Mouse (Mus musculus) erythroid progenitor cell, adult 5-6 weeks (primary cell): ENCODE results near the gene Gm17359. TPM values are rescaled to one million over a fixed set of nuclear protein-coding genes. Genes with fewer than 3 reads are reported as not detected.

Experiments
- ATAC-seq: replicated peaks from 2 replicates; pipeline ENCODE4 v1.8.0; 2016; ENCODE audit warnings: moderate number of reproducible peaks, mild to moderate bottlenecking, moderate TSS enrichment, inconsistent platforms; ENCODE audit not compliant: poor library complexity, low FRiP score, severe bottlenecking
- total RNA-seq, 2 experiments: library from RNA; stranded (forward) in 1 of 2; stranded (reverse) in 1 of 2; fragments of 150-400 nt in 1 of 2; fragments of 186-747, 209-891 nt in 1 of 2; gene quantifications; 2 replicates each; pipeline versions ENCODE4 v1.2.3 to v1.2.4; 2015 to 2017; ENCODE audit warnings: low replicate concordance in 2 of 2

The Gm17359 gene
- total RNA-seq, 2 experiments from 2014 or later: not detected

GRCm38 (mm10) chr3:79342961-79343735, 6.7 kb downstream of the Gm17359 start:
- ATAC-seq: no peak

DNA sequence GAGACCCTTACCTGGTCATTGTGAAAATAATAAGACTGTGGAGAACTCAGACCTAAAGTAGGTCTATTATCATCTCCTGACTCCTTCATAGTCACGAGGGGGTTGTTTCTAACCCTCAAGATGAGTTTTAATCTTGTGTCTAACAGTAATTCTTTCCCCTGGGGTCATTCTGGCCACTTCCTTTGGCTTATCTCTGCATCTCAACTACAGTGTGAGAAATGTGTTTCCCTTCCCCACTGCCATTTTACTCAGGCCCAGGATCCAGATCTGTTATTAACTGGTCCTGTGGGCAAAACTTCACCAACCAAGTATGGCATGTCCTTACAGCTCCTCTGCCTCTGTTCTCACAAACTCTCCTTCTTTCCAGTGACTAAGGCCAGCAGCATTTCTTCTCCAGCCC, 12.8 kb downstream of the Gm17359 start:
- ATAC-seq: no peak

- no peak for ATAC-seq
Measured at GRCm38 (mm10) chr3:79358721-79359120, 22.3 kb downstream of the Gm17359 start.

DNA sequence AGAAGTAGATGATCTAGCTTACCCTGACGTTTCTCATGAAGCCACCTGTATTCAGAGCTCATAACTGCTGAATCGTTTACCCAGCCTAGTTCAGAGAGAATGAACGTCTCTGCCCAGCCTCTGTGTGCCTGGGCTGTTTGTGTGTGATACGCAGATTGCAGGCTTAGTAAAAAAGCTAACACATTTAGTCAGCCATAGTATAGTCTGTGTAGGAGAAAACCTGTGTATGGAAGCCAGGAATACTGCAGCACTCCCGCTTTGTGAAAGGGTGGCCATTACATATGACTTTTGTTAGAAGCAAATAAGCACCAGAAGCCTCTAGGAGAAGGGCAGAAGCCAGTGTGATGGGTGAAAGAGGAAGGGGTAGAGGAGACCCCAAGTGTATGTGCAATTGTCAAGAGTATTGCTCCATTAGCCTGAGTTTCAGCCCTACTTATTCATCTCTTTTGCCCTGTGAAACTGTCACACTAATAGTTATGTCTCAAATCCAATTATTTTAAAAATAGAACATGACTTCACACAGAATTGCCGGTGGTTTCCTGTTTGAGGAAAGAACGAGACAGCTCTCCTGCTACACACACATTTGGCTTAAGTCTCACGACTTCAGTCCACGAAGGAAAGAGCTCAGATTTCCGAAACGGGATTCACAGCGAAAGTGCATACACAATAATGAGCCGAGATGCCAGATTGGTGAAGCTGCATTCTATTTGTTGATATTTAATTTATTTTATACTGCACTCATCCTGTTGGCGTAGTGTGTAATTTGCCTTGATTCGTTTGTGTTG, 24.0 kb downstream of the Gm17359 start:
- ATAC-seq: no peak

GRCm38 (mm10) chr3:79366098-79366497, 29.6 kb downstream of the Gm17359 start:
- no peak for ATAC-seq

DNA sequence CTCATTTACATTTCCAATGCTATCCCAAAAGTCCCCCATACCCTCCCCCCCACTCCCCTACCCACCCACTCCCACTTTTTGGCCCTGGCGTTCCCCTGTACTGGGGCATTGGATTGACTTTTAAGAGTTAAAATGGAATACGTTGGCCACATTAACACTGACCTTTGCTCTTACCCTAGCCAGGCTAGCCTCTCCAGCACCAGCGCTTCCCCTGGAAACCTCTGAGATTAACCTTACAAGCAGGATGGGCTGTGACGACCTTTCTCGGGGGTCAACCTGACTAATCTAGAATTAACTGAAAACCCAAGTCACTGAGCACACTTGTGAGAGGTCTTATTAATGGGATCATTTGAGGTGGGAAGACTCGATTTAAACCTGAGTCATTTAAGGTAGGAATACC, 31.8 kb downstream of the Gm17359 start:
- no peak for ATAC-seq

DNA sequence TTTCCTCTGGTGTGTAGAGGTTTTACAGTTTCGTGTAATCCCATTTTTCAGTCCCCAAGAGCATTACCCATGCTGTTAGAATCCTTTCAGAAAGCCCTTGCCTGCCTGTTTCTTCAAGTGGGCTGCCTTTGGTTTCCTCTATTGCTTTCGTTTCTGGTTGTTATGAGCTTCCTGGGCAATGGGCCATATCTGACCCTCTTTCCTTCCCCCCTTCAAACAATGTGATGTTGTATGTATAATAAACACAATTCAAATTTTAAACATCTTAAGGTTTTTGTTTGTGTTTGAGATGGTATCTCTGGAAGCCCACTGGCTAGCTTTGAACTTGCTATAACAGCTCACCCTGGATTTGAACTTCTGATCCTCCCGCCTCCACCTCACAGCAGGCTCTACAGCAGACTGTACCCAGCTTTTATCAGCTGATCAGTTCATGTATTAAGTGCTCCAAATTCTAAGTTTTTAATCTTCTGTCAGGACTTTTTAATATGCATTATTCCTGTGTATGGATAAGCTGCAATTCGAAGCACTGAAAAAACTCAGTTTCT, 34.0 kb downstream of the Gm17359 start:
- no peak for ATAC-seq

GRCm38 (mm10) chr3:79371506-79372195, 35.2 kb downstream of the Gm17359 start:
- ATAC-seq: no peak

DNA sequence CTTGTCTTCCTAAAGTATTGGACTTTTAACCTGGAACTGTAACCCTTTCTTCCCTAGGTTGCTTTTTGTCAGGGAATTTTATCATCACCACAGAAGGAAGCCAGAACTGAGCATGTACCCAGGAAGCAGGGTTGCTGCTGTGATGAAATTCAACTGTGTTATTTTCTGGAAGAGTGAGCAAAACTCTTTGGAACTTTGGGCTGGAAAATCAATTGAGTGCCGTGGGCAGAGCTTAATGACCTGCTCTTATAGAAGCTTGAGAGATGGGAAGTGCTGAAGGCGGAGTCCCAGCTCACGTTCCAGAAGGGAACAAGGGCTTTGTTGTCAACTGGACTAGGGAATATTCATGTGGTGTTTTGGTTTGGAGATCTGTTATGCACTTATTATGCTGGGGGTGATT, 37.5 kb downstream of the Gm17359 start:
- no peak for ATAC-seq

GRCm38 (mm10) chr3:79378086-79378485, 41.6 kb downstream of the Gm17359 start:
- no peak for ATAC-seq

- no peak for ATAC-seq
Measured at GRCm38 (mm10) chr3:79379255-79379836, 42.9 kb downstream of the Gm17359 start.

GRCm38 (mm10) chr3:79379873-79380595, 43.6 kb downstream of the Gm17359 start:
- no peak for ATAC-seq

DNA sequence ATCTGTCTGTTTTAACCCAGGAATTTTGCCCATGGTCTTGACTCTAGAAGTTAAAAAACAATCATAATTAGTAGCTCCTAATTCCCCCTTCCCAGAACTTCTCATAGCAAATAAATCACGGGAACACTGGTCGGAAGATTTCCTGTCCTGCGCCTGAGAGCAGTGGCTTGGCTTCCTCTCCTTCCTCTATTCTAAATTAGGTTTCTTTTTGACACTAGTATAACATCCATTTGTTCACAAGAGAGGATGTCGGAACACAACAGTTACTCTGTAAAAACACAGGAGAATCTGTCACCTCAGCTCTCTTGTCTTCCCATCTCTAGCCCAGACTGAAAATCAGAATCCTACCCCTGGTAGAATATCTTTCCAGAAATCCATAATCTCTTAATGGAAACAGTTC, 44.9 kb downstream of the Gm17359 start:
- no peak for ATAC-seq

- no peak for ATAC-seq
Measured at GRCm38 (mm10) chr3:79385434-79386029, 49.1 kb downstream of the Gm17359 start.

DNA sequence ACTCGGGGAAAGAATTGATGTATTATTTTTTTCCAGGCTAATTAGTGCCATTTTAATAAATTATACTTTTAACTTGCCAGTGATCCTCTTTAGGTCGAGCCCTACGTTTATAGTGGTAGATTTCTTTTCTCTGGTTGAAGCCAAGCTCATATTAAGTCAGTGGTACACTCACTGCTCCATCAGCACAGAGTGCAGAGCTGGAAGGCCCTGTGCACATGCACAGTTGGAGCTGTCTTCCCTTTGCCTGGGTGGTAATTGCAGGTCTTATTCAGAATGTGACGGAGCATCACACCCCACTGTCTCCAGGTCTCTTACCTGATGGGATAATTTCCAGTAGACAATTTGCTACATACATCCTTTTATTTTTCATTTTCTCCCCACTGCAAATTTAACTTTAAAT, 52.6 kb downstream of the Gm17359 start:
- ATAC-seq: no peak

DNA sequence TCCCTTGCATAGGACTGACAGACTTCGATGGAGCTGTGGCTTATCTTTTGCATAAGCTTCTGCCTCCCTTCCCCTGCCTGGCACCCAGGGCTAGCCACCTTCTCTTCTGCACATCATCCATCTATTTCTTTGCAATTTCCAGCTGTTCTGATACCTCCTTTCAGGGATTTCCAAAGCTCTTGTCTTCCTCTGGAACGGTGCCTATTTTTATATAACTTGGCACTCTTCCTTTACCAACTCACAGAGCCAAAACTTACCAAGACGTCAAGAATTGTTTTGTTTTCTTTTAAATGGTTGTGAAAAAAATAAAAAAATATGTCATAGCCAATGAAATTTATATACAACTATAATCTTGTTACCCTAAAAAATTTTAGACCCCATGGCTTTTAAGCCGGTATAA, 64.1 kb downstream of the Gm17359 start:
- no peak for ATAC-seq

DNA sequence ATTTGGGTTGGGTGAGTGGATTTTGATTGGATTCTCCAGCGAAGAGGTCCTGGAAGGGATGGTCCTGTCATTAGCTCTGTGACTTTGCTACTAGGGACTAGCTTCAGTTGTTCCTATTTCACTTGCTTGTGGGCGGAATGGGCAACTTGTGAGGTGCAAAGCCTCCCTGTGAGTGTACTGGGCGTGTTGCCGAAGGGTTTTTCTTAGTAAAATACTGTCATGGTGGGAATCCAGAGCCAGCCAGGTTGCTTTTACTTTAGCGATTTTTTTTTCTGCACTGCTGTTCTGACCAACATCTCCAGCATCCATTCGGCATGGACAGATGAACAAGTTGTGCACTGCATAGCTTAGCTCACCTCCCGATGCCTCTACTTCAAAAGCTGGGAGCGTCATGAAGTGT, 65.6 kb downstream of the Gm17359 start:
- ATAC-seq: no peak

GRCm38 (mm10) chr3:79408546-79408945, 72.1 kb downstream of the Gm17359 start:
- no peak for ATAC-seq
